Mouse (Mus musculus) adrenal gland, adult 18-20 months (tissue): ENCODE measurements around the gene Gm12216. TPM values are rescaled to one million over a fixed set of nuclear protein-coding genes. Genes with fewer than 3 reads are reported as not detected.

Experiments used
- DNase-seq, 2 experiments: peaks; one replicate each; pipeline ENCODE4 v3.0.0; 2021 to 2022; ENCODE audit warnings: low spot score in 2 of 2
- total RNA-seq, 2 experiments: library from RNA; stranded (reverse); gene quantifications; 1 replicate in 1 of 2; 2 replicates in 1 of 2; pipeline ENCODE4 v1.2.3; 2021

Gm12216 gene
- total RNA-seq, 2 experiments from 2014 or later: 5.2 to 6.1 TPM

GRCm38 (mm10) chr11:53797386-53797920 lies 61.6 kb downstream of the Gm12216 start:
- DNase-seq: no peak

- DNase-seq: peak; percentile 35 to 59
Observed at GRCm38 (mm10) chr11:53796409-53797151, 62.5 kb downstream of the Gm12216 start.

- no peak for DNase-seq
Observed at GRCm38 (mm10) chr11:53795813-53796212, 63.2 kb downstream of the Gm12216 start.

- no peak for DNase-seq
Observed at GRCm38 (mm10) chr11:53794671-53795557, 64.1 kb downstream of the Gm12216 start.

- DNase-seq: no peak
Observed at GRCm38 (mm10) chr11:53794015-53794414, 65.0 kb downstream of the Gm12216 start.

GRCm38 (mm10) chr11:53792986-53793385 lies 66.1 kb downstream of the Gm12216 start:
- DNase-seq: no peak

GRCm38 (mm10) chr11:53789277-53789676 lies 69.8 kb downstream of the Gm12216 start:
- DNase-seq: no peak

GRCm38 (mm10) chr11:53788196-53788595 lies 70.9 kb downstream of the Gm12216 start:
- DNase-seq: no peak

GRCm38 (mm10) chr11:53786058-53787031 lies 72.7 kb downstream of the Gm12216 start:
- no peak for DNase-seq

- DNase-seq: no peak
Observed at GRCm38 (mm10) chr11:53785311-53785936, 73.6 kb downstream of the Gm12216 start.

GRCm38 (mm10) chr11:53783288-53783687 lies 75.8 kb downstream of the Gm12216 start:
- peak in 1 of 2 experiments; percentile 15 for DNase-seq

GRCm38 (mm10) chr11:53781964-53782363 lies 77.1 kb downstream of the Gm12216 start:
- no peak for DNase-seq

- DNase-seq: no peak
Observed at GRCm38 (mm10) chr11:53781201-53781775, 77.8 kb downstream of the Gm12216 start.

GRCm38 (mm10) chr11:53780262-53780661 lies 78.8 kb downstream of the Gm12216 start:
- DNase-seq: no peak

- no peak for DNase-seq
Observed at GRCm38 (mm10) chr11:53779808-53780207, 79.2 kb downstream of the Gm12216 start.

- DNase-seq: no peak
Observed at GRCm38 (mm10) chr11:53778455-53778854, 80.6 kb downstream of the Gm12216 start.

GRCm38 (mm10) chr11:53777736-53778135 lies 81.3 kb downstream of the Gm12216 start:
- DNase-seq: no peak

- no peak for DNase-seq
Observed at GRCm38 (mm10) chr11:53774659-53775255, 84.3 kb downstream of the Gm12216 start.

- DNase-seq: no peak
Observed at GRCm38 (mm10) chr11:53773641-53774360, 85.3 kb downstream of the Gm12216 start.
